Mouse (Mus musculus) neural tube, embryonic 11.5 days (tissue): ENCODE data around the gene Pnpo. TPM values are rescaled to one million over a fixed set of nuclear protein-coding genes. Genes with fewer than 3 reads are reported as not detected.
A peak's percentile ranks its signal among the peaks of the same experiment; 100 is the strongest.

Experiments used
- ATAC-seq: fragments of 200-750 bp; cut with Nextera tagmentation; 2 replicates; pipeline ENCODE4 v1.8.0; 2017; ENCODE audit warnings: moderate number of reproducible peaks, mild to moderate bottlenecking, moderate TSS enrichment, moderate library complexity; ENCODE audit not compliant: insufficient read depth, low FRiP score, low TSS enrichment
- DNase-seq: peaks from one replicate; pipeline ENCODE4 v3.0.0-alpha.2; 2015; ENCODE audit warnings: low spot score
- H3K27ac ChIP-seq: fragments of 300-500 bp; sonication (generic); 2 replicates; pipeline ENCODE4 v1.5.1; 2014; ENCODE audit warnings: low read depth, mild to moderate bottlenecking, low read length
- H3K27me3 ChIP-seq: fragments of 300-500 bp; sonication (generic); 2 replicates; pipeline ENCODE4 v1.6.1; 2014; ENCODE audit warnings: mild to moderate bottlenecking, low read length, mixed read lengths; ENCODE audit not compliant: control insufficient read depth, insufficient read depth
- H3K36me3 ChIP-seq: fragments of 300-500 bp; sonication (generic); 2 replicates; pipeline ENCODE4 v1.6.1; 2014; ENCODE audit warnings: mild to moderate bottlenecking, low read length, moderate library complexity, mixed read lengths; ENCODE audit not compliant: control insufficient read depth, insufficient read depth
- H3K4me1 ChIP-seq: fragments of 300-500 bp; sonication (generic); 2 replicates; pipeline ENCODE4 v1.6.1; 2014; ENCODE audit warnings: low read length, mixed read lengths; ENCODE audit not compliant: control insufficient read depth, insufficient read depth
- H3K4me2 ChIP-seq: fragments of 300-500 bp; sonication (generic); 2 replicates; pipeline ENCODE4 v1.6.1; 2014; ENCODE audit warnings: low read depth, mild to moderate bottlenecking, moderate library complexity
- H3K4me3 ChIP-seq: fragments of 300-500 bp; sonication (generic); 2 replicates; pipeline ENCODE4 v1.5.1; 2014; ENCODE audit warnings: low read depth, low read length
- H3K9ac ChIP-seq: fragments of 300-500 bp; sonication (generic); 2 replicates; pipeline ENCODE4 v1.6.1; 2014; ENCODE audit warnings: mild to moderate bottlenecking, low read length
- H3K9me3 ChIP-seq: fragments of 300-500 bp; sonication (generic); 2 replicates; pipeline ENCODE4 v1.6.1; 2016; ENCODE audit warnings: low read length; ENCODE audit not compliant: control insufficient read depth
- WGBS: fragments of 180-500 bp; shearing (Covaris S2); extraction: QIAGEN DNeasy Blood & Tissue Kit; methylation state at CpG from one replicate; pipeline ENCODE4 v1.1.7; 2014; 5-methylcytosine and 5-hydroxymethylcytosine counted together
- polyA plus RNA-seq: library from polyadenylated mRNA; unstranded; fragments of >200 nt; fragmentation: Nextera tagmentation; extraction: Ambion mirVana; gene quantifications from 2 replicates; pipeline ENCODE4 v1.2.1, GENCODE M21; 2014

The Pnpo gene
- polyA plus RNA-seq, 1 experiment from 2014 or later, result 26.2 TPM

GRCm38 (mm10) chr11:96950767-96951166 lies 7.0 kb upstream of the Pnpo start:
- WGBS, result 93% methylated on average over 3 of the region's 3 CpGs
- H3K9me3 ChIP-seq, result no peaks in the 10 kb centered on the region
- DNase-seq (no peak), ATAC-seq (no peak)
- H3K4me3 ChIP-seq, result no peak overlapping the region
- peaks cover 6% of the 10 kb centered on the region for H3K36me3 ChIP-seq
- H3K4me1 ChIP-seq, result no peaks in the 10 kb centered on the region
- no peak overlapping the region for H3K4me2 ChIP-seq
- no peak overlapping the region for H3K27ac ChIP-seq
- no peak overlapping the region for H3K9ac ChIP-seq
- no peaks in the 10 kb centered on the region for H3K27me3 ChIP-seq

DNA sequence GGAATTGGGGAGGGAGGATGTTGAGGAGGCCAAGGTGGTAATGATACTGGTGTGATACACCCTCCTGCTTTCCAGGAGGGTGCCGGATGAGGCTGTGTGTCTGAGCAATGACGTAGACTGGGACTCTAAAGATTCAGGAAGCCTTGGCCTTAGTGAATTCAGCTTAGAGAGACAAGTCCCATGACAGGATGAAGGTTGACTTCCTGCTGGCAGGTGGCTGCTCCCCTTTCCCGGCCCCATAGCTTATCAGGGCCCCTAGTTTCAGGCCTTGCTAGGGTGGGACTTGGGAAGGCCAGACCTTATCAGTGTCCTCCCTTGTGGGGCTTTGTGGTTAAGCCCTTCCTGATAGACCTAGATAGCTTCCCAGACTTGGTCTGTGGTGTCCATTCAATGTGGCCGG lies 4.1 kb upstream of the Pnpo start:
- ATAC-seq (no peak), DNase-seq (no peak)
- no peaks in the 10 kb centered on the region for H3K9me3 ChIP-seq
- H3K4me3 ChIP-seq, result no peak overlapping the region
- no peak overlapping the region for H3K4me2 ChIP-seq
- no peak overlapping the region for H3K27ac ChIP-seq
- 90% methylated on average over 4 of the region's 4 CpGs for WGBS
- 0 out of 2 replicates have a peak, but pooled peaks cover 3% of the 10 kb centered on the region for H3K4me1 ChIP-seq
- no peak overlapping the region for H3K9ac ChIP-seq
- peaks cover 3% of the 10 kb centered on the region for H3K36me3 ChIP-seq
- H3K27me3 ChIP-seq, result no peaks in the 10 kb centered on the region

GRCm38 (mm10) chr11:96946498-96946897 lies 2.7 kb upstream of the Pnpo start:
- 0 out of 2 replicates have a peak, but pooled peaks cover 3% of the 10 kb centered on the region for H3K4me1 ChIP-seq
- H3K36me3 ChIP-seq, result no peaks in the 10 kb centered on the region; the same call in 1 of the 2 replicates
- no peak for DNase-seq
- WGBS, result 86% methylated on average over 9 of the region's 9 CpGs
- no peak overlapping the region for H3K4me3 ChIP-seq
- H3K27ac ChIP-seq, result no peak overlapping the region
- H3K27me3 ChIP-seq, result no peaks in the 10 kb centered on the region
- H3K9me3 ChIP-seq, result no peaks in the 10 kb centered on the region
- H3K4me2 ChIP-seq, result no peak overlapping the region
- no peak overlapping the region for H3K9ac ChIP-seq
- ATAC-seq, result no peak

GRCm38 (mm10) chr11:96944844-96945580 lies 1.2 kb upstream of the Pnpo start:
- DNase-seq, result no peak
- 87% methylated on average over 14 of the region's 14 CpGs for WGBS
- no peak overlapping the region for H3K27ac ChIP-seq
- no peaks in the 10 kb centered on the region for H3K9me3 ChIP-seq
- ATAC-seq, result no peak
- 0 out of 2 replicates have a peak, but pooled peaks cover 3% of the 10 kb centered on the region for H3K4me1 ChIP-seq
- H3K36me3 ChIP-seq, result no peaks in the 10 kb centered on the region
- H3K4me3 ChIP-seq, result peak overlapping the region; percentile 45; the same call in 1 of the 2 replicates
- no peak overlapping the region; the same call in 1 of the 2 replicates for H3K9ac ChIP-seq
- no peaks in the 10 kb centered on the region for H3K27me3 ChIP-seq
- H3K4me2 ChIP-seq, result peak overlapping the region; percentile 85; the same call in 1 of the 2 replicates

DNA sequence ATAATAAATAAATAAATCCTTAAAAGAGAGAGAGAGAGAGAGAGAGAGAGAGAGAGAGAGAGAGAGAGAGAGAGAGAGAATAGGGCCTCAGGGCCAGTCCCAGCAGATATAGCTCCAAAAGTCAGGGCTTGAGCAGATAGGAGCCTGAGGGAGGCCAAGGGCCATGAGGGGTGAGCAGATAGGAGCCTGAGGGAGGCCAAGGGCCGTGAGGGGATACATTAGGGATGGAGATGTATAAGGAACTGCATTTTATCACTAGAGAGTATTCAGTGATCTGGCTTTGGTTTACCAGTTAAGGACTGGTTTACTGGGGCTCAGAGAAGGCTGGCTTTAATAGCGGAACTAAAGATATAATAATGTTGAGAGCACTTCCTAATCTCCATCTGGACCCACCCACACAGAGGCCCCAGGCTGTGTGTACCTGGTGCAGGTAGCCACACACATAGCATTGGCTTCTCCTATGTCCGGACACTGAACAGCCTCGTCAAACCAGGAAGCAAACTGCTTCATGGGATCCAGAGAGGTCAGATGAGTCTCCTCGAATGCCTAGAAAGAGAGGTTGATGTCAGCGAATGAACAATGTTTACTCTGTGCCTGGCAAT lies 1.7 kb downstream of the Pnpo start:
- ATAC-seq (no peak), DNase-seq (no peak)
- Histone ChIP-seq H3K9me3 (no peaks in the 10 kb centered on the region), H3K27me3 (no peaks in the 10 kb centered on the region), H3K4me1 (0 out of 2 replicates have a peak, but pooled peaks cover 3% of the 10 kb centered on the region), H3K9ac (no peak overlapping the region), H3K27ac (no peak overlapping the region), H3K36me3 (no peaks in the 10 kb centered on the region), H3K4me2 (no peak overlapping the region), H3K4me3 (no peak overlapping the region)
- WGBS, result 84% methylated on average over 6 of the region's 6 CpGs

- Histone ChIP-seq H3K36me3 (no peaks in the 10 kb centered on the region), H3K4me2 (no peak overlapping the region), H3K4me1 (0 out of 2 replicates have a peak, but pooled peaks cover 3% of the 10 kb centered on the region), H3K27me3 (no peaks in the 10 kb centered on the region), H3K27ac (no peak overlapping the region), H3K9ac (no peak overlapping the region), H3K4me3 (no peak overlapping the region), H3K9me3 (no peaks in the 10 kb centered on the region)
- no peak for ATAC-seq
- 80% methylated on average over 16 of the region's 16 CpGs for WGBS
- DNase-seq, result no peak
These were observed 3.0 kb downstream of the Pnpo start for GRCm38 (mm10) chr11:96940578-96941465.

- no peak overlapping the region for H3K4me3 ChIP-seq
- H3K27ac ChIP-seq, result no peak overlapping the region
- no peak overlapping the region for H3K4me2 ChIP-seq
- no peaks in the 10 kb centered on the region for H3K4me1 ChIP-seq
- H3K9me3 ChIP-seq, result no peaks in the 10 kb centered on the region
- DNase-seq (no peak), ATAC-seq (no peak)
- no peaks in the 10 kb centered on the region for H3K36me3 ChIP-seq
- H3K27me3 ChIP-seq, result no peaks in the 10 kb centered on the region
- H3K9ac ChIP-seq, result no peak overlapping the region
- 89% methylated on average over 6 of the region's 6 CpGs for WGBS
These were observed 5.4 kb downstream of the Pnpo start for GRCm38 (mm10) chr11:96938426-96938800.

- 48% methylated on average over 10 of the region's 10 CpGs for WGBS
- Histone ChIP-seq H3K4me2 (no peak overlapping the region), H3K27me3 (no peaks in the 10 kb centered on the region), H3K9ac (no peak overlapping the region), H3K27ac (no peak overlapping the region), H3K4me3 (no peak overlapping the region), H3K36me3 (no peaks in the 10 kb centered on the region), H3K4me1 (no peaks in the 10 kb centered on the region), H3K9me3 (no peaks in the 10 kb centered on the region)
- peak; percentile 55 for DNase-seq
- ATAC-seq, result no peak
These were observed 6.0 kb downstream of the Pnpo start for GRCm38 (mm10) chr11:96937549-96938425.
